Mouse (Mus musculus) megakaryocyte-erythroid progenitor cell, adult 5-6 weeks (primary cell): Measurements from ENCODE around the gene Pnrc2. TPM values are rescaled to one million over a fixed set of nuclear protein-coding genes. Genes with fewer than 3 reads are reported as not detected.

Experiments
- ATAC-seq: replicated peaks from 2 replicates; pipeline ENCODE4 v1.8.0; 2016; ENCODE audit warnings: mild to moderate bottlenecking, inconsistent platforms; ENCODE audit not compliant: severe bottlenecking, poor library complexity, low FRiP score, low TSS enrichment
- total RNA-seq, 2 experiments: library from RNA; stranded (forward) in 1 of 2; stranded (reverse) in 1 of 2; fragments of 200-1000, 215-1000 nt in 1 of 2; fragments of >200 nt in 1 of 2; fragmentation: Nextera tagmentation in 1 of 2; gene quantifications; 2 replicates each; pipeline ENCODE4 v1.2.3; 2014 to 2017

Gene Pnrc2
- total RNA-seq (2014; fragmentation: Nextera tagmentation), result 105 and 128 TPM in 2 replicates
- 145 and 204 TPM in 2 replicates for total RNA-seq (2017)

- peak; percentile 68 for ATAC-seq
These were observed at the start of gene Pnrc2 for GRCm38 (mm10) chr4:135873526-135874202. TSS of gene Pnrc2 (minus strand) at chr4:135873850.

DNA sequence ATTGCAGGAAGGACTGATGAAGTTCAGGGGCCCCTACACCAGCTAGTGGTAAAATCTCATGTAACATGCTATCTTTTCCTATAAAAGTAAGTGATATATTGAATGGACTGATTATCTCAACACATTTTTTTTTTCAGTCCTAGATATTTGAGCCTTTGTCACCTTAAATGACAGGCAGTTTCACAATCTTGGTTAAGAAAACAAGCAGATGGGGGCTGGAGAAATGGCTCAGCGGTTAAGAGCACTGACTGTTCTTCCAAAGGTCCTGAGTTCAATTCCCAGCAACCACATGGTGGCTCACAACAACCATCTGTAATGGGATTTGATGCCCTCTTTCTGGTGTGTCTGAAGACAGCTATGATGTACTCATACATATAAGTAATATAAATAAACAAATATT is 48.5 kb upstream of the Pnrc2 start:
- ATAC-seq, result no peak

DNA sequence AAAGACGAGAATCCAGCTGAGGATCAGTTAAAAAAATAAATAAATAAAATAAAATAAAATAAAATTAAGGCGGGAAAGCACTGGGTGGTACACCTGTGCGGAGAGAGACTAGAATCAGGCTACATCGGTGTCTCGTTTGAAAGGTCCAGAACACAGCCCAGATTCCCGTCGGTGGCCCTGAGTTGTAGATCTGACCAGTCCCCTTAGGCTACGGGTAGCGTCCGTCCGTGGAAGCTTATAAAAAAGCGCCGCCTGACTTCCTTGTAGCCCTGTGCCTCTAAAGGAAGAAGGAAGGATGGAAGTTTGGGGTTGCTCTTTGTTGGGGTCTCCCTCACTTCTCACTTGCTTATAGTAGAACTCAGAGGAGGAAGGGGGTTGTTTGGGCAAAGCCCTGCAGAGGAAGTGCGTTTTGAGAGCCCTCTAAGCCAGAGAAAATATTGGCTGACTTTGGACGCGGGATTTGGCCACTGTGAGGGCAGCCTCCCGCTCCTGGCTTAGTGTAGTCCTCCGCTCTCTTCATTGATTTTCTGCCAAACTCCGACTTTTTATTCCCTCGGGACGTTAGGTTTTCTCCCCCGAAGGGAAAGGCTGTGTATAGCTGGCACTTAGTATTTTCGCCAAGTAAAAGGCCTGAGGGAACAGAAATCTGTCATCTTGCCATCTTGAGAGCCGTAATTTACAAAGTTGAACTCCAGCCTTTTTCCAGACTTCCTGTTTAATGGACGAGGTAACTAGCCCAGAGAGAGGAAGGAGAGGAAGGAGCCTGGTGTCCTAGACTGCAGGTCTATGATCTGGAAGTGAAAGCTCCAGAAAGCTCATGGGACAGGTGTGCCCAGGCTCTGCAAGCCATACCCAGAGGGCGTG is 47.8 kb upstream of the Pnrc2 start:
- ATAC-seq, result no peak

GRCm38 (mm10) chr4:135920304-135921241 is 46.9 kb upstream of the Pnrc2 start, which contains the start of gene Fuca1:
TSS of gene Fuca1 (plus strand) at chr4:135920735.
- ATAC-seq, result peak; percentile 91

DNA sequence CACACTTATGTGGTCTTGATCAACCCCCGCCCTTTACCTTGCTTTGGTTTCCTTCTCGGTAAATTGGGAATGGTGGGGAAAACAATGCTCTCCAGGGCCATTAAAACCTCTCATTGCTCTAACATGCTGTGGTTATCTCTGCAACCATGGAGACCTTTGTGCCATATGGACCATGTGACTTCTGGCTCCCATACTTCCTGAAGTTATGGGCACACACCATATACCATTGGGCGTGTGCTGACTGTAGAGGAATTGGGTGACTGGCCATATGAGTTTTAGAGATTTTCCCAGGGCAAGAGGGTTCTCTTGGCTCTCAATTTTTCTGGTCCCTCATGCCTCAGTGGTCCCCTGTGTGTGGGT is 45.6 kb upstream of the Pnrc2 start:
- no peak for ATAC-seq

- ATAC-seq, result no peak
These were observed 45.1 kb upstream of the Pnrc2 start for GRCm38 (mm10) chr4:135918635-135919279.

DNA sequence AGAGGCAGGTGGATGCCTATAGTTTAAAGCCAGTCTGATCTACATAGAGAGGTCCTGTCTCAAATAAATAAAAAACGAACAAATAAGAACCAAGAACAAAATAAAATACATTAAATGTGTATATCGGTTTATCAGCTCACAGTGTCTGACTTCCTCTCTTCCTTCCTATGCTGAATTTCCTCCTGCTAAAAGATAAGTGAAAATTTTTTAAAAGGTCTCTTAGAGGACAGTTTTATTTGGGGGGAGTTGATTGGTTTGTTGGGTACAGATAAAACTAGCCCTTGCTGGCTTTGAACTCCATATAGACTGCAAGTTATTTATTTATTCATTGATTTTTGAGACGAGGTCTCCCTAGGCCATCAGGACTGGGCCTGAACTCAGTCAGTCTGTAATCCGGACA is 39.8 kb upstream of the Pnrc2 start:
- ATAC-seq, result peak; percentile 29; the same call in 1 of the 2 replicates

DNA sequence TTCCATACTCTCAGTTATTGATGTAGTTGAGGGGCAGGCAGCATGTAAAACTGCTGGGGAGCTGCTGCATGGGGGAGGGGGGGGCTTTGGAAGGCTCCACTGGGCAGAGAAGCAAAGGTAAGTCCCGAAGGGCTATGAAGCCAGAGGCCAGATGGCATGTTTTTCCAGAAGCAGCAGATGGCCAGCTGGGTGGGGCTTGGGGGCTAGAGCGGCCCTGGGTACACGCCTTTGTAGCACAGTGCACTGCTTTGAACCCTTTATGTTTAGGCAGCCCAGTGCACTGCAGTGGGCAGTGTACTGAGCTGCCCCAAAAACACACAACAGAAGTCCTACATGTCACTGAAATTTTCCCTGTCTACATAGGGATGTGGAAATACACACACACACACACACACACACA is 39.2 kb upstream of the Pnrc2 start:
- ATAC-seq, result peak; percentile 18; the same call in 1 of the 2 replicates

DNA sequence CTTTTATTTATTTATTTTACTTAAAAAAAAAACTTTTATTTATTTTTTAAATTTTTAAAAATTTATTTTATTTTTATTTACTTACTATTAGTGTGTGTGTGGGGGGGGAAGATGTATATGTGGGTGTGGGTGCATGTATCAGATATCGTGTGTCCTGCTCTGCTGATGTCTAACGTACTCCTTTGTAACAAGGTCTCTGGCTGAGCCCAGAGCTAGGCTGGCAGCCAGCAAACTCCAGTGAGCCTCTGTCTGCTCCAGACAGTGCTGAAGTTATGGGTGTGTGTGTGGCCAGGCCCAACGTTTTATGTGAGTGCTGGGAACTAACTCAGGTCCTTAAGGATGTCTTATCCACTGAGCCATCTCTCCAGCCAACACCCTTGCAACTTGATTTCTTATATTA is 38.5 kb upstream of the Pnrc2 start:
- peak; percentile 72 for ATAC-seq

GRCm38 (mm10) chr4:135911531-135911930 is 37.9 kb upstream of the Pnrc2 start:
- ATAC-seq, result no peak

GRCm38 (mm10) chr4:135909326-135910066 is 35.8 kb upstream of the Pnrc2 start:
- ATAC-seq, result no peak

GRCm38 (mm10) chr4:135906633-135907032 is 33.0 kb upstream of the Pnrc2 start:
- ATAC-seq, result peak; percentile 88

GRCm38 (mm10) chr4:135904810-135905209 is 31.2 kb upstream of the Pnrc2 start:
- no peak for ATAC-seq

GRCm38 (mm10) chr4:135902606-135903242 is 29.1 kb upstream of the Pnrc2 start:
- ATAC-seq, result no peak

- no peak for ATAC-seq
These were observed 26.4 kb upstream of the Pnrc2 start for GRCm38 (mm10) chr4:135900008-135900407.

DNA sequence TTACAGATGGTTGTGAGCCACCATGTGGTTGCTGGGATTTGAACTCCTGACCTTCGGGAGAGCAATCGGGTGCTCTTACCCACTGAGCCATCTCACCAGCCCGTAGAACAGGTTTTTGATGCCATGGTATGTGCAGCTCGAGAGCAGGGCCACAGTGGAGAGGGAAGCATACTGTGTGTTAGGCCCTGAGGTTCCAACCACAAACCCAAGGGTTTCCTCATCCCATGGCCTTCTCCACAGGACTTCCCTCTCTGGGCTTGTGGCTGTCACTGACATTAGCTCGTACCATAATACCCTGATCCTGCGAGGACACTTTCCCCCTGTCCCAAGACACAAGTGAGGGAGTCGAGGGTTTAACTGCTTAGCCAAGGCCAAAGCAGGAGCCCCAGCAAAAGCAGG is 25.4 kb upstream of the Pnrc2 start:
- no peak for ATAC-seq

GRCm38 (mm10) chr4:135898380-135899049 is 24.9 kb upstream of the Pnrc2 start:
- peak; percentile 96 for ATAC-seq
